Mouse (Mus musculus): ENCODE data around the gene Lmo4.

Gene Lmo4

GRCm38 (mm10) chr3:144153395-144153794 lies 51.6 kb downstream of the Lmo4 start:
- no peak for DNase-seq (ENCODE audit: extremely low read depth, low read depth, low spot score)

DNA sequence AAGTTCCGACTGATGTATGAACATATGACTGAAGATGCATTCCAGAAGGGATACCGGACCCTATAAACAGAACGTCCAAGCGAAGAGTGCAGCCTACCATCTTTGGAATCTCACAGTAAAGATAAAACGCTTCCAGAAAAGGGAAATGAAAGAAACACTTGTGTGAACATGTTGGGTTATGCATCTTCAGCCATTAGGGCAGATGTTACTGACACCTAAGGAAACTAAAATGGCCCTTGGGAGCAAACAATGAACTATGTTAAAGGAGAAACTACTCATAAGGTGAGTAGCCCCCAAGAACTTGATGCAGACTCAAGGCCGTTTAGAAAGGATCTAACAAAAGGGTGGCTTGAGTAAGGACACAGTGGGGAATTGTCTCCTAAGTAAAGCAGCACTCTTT lies 54.0 kb downstream of the Lmo4 start:
- DNase-seq (ENCODE audit: extremely low read depth, low read depth, low spot score): no peak

- no peak for DNase-seq (ENCODE audit: extremely low read depth, low read depth, low spot score)
Measured at GRCm38 (mm10) chr3:144148234-144148633, 56.8 kb downstream of the Lmo4 start.

DNA sequence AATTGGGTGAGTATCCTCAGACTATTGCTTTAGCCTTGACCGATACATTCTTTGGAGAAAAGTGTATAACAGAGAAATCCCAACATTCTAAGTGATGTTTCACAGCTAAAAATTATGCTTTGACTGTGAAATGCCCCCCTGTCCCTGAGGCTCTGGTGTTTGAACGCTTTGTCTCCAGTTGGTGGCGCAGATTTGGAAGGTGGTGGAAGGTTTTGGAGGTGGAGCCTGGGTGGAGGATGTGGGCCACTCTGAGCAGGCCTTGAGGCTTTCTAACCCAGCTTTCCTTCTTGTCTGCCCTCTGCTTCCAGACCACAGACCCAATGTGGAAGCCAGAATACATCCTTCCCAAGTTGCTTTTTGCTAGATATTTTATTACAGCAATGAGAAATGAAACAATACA lies 57.8 kb downstream of the Lmo4 start:
- no peak for DNase-seq (ENCODE audit: extremely low read depth, low read depth, low spot score)

DNA sequence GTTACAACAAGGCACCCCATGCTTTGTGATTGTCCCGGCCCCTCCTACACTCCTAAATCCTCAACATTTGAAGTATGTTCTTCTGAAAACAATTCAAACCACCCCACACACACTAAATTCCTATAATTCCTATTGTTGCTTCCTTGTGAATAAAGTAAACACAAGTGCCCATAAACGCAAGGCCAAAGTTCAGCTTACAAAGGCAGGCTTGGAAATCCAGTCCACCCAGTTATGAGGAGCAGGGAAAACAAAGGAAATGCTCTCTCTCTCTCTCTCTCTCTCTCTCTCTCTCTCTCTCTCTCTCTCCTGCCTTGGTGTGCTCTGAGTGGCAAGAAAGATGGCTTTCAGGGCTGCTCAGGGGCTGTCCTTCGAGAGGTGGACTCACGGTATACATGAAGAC lies 61.0 kb downstream of the Lmo4 start:
- no peak for DNase-seq (ENCODE audit: extremely low read depth, low read depth, low spot score)

GRCm38 (mm10) chr3:144142939-144143338 lies 62.1 kb downstream of the Lmo4 start:
- DNase-seq (ENCODE audit: extremely low read depth, low read depth, low spot score): no peak

- no peak for DNase-seq (ENCODE audit: extremely low read depth, low read depth, low spot score)
Measured at GRCm38 (mm10) chr3:144141786-144142185, 63.2 kb downstream of the Lmo4 start.

DNA sequence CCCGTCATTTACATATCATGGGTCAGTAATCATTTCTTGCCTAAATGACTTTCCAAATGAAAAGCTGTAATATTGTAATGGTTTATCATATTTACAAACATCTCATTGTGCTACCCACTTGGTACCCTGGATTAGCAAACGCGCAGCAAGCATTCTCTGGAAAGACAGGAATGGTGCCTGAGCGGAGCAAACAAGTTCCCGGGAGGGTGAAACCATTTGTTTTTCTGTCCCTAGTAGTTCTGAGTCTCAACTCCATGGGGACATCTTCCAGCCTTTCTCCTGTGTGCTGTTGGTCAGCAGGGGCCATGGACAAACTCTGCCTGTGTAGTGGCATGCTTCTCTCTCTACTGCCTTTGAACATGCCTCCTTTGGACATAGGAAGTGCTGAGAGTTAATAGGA lies 64.2 kb downstream of the Lmo4 start:
- no peak for DNase-seq (ENCODE audit: extremely low read depth, low read depth, low spot score)

DNA sequence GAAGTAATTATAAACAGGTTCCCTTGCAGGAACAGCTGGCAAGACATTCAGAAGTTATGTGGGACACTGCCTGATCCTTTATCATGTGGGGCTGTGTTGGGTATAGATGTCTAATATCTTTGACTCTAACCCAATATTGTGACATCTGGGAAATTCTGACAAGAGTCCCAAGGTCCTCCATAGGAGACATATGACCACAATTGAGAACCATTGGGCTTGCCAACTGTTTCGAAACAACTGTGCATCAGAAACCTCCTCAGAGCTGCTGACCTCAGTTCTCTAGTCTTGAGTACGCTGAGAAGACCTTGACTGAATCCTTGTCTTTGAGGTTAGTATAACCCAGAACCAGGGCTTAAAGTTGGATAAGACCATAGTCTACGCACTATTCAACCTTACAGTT lies 66.4 kb downstream of the Lmo4 start:
- DNase-seq (ENCODE audit: extremely low read depth, low read depth, low spot score): no peak

Measured in fat pad, adult 2 months (tissue).